Mouse (Mus musculus): ENCODE data around the gene Lrrfip1. TPM values are rescaled to one million over a fixed set of nuclear protein-coding genes. Genes with fewer than 3 reads are reported as not detected.
A peak's percentile ranks its signal among the peaks of the same experiment; 100 is the strongest.

Gene Lrrfip1
- polyA plus RNA-seq, 1 experiment from 2014 or later, result 43.3 TPM

DNA sequence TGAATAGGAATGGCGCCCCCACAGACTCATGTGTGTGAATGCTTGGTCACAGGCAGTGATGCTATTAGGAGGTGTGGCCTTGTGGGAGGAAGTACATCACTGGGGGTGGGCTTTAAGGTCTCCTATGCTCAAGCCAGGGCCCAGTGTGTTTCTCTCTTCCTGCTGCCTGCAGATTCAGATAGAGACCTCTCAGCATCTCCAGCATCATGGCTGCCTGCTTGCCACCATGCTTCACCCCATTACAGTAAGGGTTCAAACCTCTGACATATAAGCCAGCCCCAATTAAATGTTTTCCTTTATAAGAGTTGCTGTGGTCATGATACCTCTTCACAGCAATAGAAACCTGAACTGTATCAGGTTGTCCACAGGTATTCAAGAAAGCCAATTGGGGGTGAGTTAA is 2.6 kb upstream of the Lrrfip1 start:
- H3K9ac ChIP-seq (ENCODE audit: low read depth, low read length), result no peak overlapping the region
- H3K4me3 ChIP-seq (ENCODE audit: low read length), result no peak overlapping the region
- ATAC-seq, result no peak
- 0 out of 2 replicates have a peak, but pooled peaks cover 2% of the 10 kb centered on the region for H3K27me3 ChIP-seq (replicated peaks; ENCODE audit: control insufficient read depth, insufficient read depth, low read length)
- H3K4me2 ChIP-seq (ENCODE audit: low read length), result no peak overlapping the region
- H3K9me3 ChIP-seq (ENCODE audit: control insufficient read depth, low read length), result no peaks in the 10 kb centered on the region
- peaks cover 13% of the 10 kb centered on the region for H3K4me1 ChIP-seq (ENCODE audit: control insufficient read depth, insufficient read depth, low read depth, low read length)
- WGBS, result 93% methylated on average over 1 of the region's 1 CpGs
- H3K36me3 ChIP-seq (ENCODE audit: control insufficient read depth, insufficient read depth, low read length), result no peaks in the 10 kb centered on the region
- H3K27ac ChIP-seq (ENCODE audit: low read depth, low read length), result no peak overlapping the region

DNA sequence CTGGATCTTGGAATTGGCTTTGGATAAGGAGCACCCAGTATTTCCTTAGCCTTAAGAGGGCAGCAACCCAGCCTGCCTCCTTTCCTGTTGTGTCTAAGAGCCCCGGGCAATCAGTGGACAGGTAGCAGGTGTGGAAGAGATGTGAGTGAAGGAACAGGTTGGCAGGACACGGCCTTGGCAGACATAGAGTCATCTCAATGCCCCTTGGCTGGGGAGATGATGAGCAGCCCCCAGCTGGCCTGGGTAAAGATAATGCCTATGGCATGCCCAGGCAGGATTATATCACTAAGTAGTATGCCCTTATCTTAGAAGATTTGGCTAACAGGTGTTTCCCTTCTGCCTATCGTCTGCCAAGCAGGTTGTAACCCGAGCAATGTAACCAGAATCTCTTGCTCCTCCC is 1.4 kb upstream of the Lrrfip1 start:
- ATAC-seq, result no peak
- Histone ChIP-seq H3K4me2 (ENCODE audit: low read length) (no peak overlapping the region), H3K9me3 (ENCODE audit: control insufficient read depth, low read length) (no peaks in the 10 kb centered on the region), H3K27ac (ENCODE audit: low read depth, low read length) (no peak overlapping the region), H3K27me3 (replicated peaks; ENCODE audit: control insufficient read depth, insufficient read depth, low read length) (0 out of 2 replicates have a peak, but pooled peaks cover 2% of the 10 kb centered on the region), H3K4me3 (ENCODE audit: low read length) (no peak overlapping the region), H3K4me1 (ENCODE audit: control insufficient read depth, insufficient read depth, low read depth, low read length) (peaks cover 13% of the 10 kb centered on the region), H3K36me3 (ENCODE audit: control insufficient read depth, insufficient read depth, low read length) (no peaks in the 10 kb centered on the region), H3K9ac (ENCODE audit: low read depth, low read length) (no peak overlapping the region)
- WGBS, result 82% methylated on average over 4 of the region's 4 CpGs

DNA sequence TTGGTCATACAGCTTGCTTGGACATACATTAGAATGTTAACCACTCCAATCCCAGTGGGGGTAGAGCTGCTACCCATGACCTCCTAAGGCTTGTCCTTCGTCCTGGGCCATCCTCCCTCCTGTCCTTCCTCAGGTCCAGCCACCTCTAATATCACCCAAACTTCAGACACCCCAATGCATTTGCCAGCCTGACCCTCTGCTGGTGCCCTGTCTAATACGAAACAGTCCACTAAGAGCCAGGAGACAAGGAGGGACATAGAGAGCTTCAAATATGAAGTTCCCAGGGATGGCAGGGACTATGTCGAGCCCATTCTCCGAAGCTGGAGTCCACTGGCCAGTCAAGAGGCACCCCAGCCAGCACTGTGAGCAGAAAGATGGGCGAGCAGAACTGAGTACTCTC is 896 bp upstream of the Lrrfip1 start:
- ATAC-seq, result no peak
- WGBS, result 93% methylated on average over 5 of the region's 5 CpGs
- H3K4me3 ChIP-seq (ENCODE audit: low read length), result no peak overlapping the region; the same call in 1 of the 2 replicates

DNA sequence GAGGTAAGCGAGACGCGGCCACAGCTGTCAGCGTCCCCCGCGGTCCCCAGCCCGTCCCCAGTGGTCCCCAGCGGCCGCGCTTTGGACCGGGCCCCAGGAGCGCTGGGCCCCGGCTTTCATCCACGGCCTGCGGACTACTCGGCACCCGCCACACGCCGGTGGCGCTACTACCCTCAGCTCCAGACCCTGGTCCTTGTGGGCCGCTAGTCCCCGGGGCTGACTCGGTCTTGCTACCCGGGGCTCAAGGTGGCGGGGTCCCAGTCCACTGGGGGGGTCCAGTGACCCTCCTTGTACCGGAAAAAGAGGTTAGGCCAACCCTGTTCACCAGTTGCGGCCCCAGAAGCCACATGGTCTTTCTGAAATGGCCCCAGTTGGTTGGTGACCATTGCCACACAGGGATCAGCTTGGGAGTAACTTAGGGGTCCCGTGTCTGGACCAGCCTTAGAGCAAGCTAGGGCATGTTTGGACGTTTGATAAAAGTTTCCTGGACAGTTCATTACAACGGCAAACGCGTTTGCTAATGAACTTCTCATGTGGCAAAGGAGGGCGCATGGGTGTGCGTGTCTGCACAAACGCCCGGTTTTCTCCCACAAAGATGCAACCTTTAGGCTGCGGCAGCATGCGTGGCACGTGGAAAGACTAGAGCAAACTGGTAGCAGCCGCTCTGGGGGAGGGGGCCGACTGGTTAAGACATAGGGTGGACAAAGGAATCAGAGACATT is 514 bp downstream of the Lrrfip1 start:
- H3K9me3 ChIP-seq (ENCODE audit: control insufficient read depth, low read length), result no peaks in the 10 kb centered on the region
- peak overlapping the region; percentile 77 for H3K9ac ChIP-seq (ENCODE audit: low read depth, low read length)
- peak overlapping the region; percentile 48 for H3K27ac ChIP-seq (ENCODE audit: low read depth, low read length)
- no peaks in the 10 kb centered on the region for H3K36me3 ChIP-seq (ENCODE audit: control insufficient read depth, insufficient read depth, low read length)
- H3K4me1 ChIP-seq (ENCODE audit: control insufficient read depth, insufficient read depth, low read depth, low read length), result peaks cover 13% of the 10 kb centered on the region
- peak overlapping the region; percentile 96 for H3K4me2 ChIP-seq (ENCODE audit: low read length)
- peak overlapping the region; percentile 91 for H3K4me3 ChIP-seq (ENCODE audit: low read length)
- peak; percentile 79 for ATAC-seq
- 0 out of 2 replicates have a peak, but pooled peaks cover 2% of the 10 kb centered on the region for H3K27me3 ChIP-seq (replicated peaks; ENCODE audit: control insufficient read depth, insufficient read depth, low read length)
- 1% methylated on average over 40 of the region's 41 CpGs for WGBS

More for the DNA sequence above, 896 bp upstream of the Lrrfip1 start:
- H3K27ac ChIP-seq (ENCODE audit: low read depth, low read length), result no peak overlapping the region
- peaks cover 13% of the 10 kb centered on the region for H3K4me1 ChIP-seq (ENCODE audit: control insufficient read depth, insufficient read depth, low read depth, low read length)
- H3K9ac ChIP-seq (ENCODE audit: low read depth, low read length), result peak overlapping the region; percentile 77
- H3K36me3 ChIP-seq (ENCODE audit: control insufficient read depth, insufficient read depth, low read length), result no peaks in the 10 kb centered on the region
- no peak overlapping the region; the same call in 1 of the 2 replicates for H3K4me2 ChIP-seq (ENCODE audit: low read length)
- H3K9me3 ChIP-seq (ENCODE audit: control insufficient read depth, low read length), result no peaks in the 10 kb centered on the region
- 0 out of 2 replicates have a peak, but pooled peaks cover 2% of the 10 kb centered on the region for H3K27me3 ChIP-seq (replicated peaks; ENCODE audit: control insufficient read depth, insufficient read depth, low read length)

DNA sequence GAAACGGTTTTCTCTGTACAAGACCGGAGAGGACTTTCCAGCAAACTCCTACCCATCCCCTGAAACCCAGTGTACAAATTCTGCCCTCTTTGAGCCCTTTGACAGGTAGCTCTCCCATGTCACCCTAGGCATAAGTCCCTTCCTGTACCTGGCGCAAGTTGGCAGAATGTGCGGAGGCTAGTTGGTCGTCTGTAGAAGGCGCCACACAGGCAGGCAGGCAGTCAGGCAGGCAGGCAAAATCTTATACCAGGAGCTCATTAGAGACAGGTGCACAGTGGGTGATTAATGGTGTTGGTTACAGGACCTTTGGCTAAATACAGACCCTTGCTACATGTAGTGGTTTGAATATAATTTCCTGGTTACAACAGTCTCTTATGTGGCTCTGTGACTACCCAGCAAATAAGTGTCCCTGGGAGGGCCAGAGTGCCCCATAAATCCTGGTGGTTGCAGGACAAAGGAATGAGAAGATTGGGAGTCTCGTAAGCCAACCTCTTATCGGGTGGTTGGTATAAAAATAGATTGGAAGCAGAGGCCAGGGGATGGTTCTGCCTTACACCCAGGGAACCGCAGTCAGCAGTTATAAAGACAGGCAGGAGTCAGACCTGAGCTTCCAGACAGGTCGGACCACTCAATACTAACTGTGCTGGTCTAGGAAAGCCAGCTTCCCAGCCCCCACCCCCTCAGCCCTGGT is 1.5 kb downstream of the Lrrfip1 start:
- Histone ChIP-seq H3K4me2 (ENCODE audit: low read length) (peak overlapping the region; percentile 96), H3K27ac (ENCODE audit: low read depth, low read length) (no peak overlapping the region), H3K4me1 (ENCODE audit: control insufficient read depth, insufficient read depth, low read depth, low read length) (peaks cover 13% of the 10 kb centered on the region), H3K36me3 (ENCODE audit: control insufficient read depth, insufficient read depth, low read length) (no peaks in the 10 kb centered on the region), H3K4me3 (ENCODE audit: low read length) (peak overlapping the region; percentile 91), H3K9me3 (ENCODE audit: control insufficient read depth, low read length) (no peaks in the 10 kb centered on the region), H3K27me3 (replicated peaks; ENCODE audit: control insufficient read depth, insufficient read depth, low read length) (0 out of 2 replicates have a peak, but pooled peaks cover 2% of the 10 kb centered on the region), H3K9ac (ENCODE audit: low read depth, low read length) (peak overlapping the region; percentile 77)
- 63% methylated on average over 10 of the region's 10 CpGs for WGBS
- ATAC-seq, result no peak

DNA sequence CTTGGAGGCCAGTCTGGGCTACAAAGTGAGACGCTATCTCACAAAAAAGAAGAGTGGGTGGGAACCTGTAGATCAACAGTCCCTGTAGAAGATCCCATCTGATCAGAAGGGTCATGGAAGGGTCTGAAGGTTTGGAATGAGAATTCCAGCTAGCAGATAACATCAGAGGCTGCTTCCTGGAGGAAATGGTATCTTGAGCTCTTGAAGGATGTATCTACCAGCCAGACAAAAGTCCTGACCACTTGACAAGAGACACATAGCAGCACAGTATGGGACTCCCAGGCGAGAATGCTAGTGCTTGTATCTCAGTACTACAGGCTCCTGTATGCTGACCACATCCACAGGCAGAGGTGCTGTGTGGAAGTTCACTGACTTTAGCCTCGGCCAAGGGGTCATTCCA is 2.6 kb downstream of the Lrrfip1 start:
- H3K9me3 ChIP-seq (ENCODE audit: control insufficient read depth, low read length), result no peaks in the 10 kb centered on the region
- no peak for ATAC-seq
- H3K4me2 ChIP-seq (ENCODE audit: low read length), result no peak overlapping the region
- 84% methylated on average over 3 of the region's 3 CpGs for WGBS
- H3K9ac ChIP-seq (ENCODE audit: low read depth, low read length), result no peak overlapping the region
- no peak overlapping the region for H3K27ac ChIP-seq (ENCODE audit: low read depth, low read length)
- no peaks in the 10 kb centered on the region for H3K36me3 ChIP-seq (ENCODE audit: control insufficient read depth, insufficient read depth, low read length)
- H3K27me3 ChIP-seq (replicated peaks; ENCODE audit: control insufficient read depth, insufficient read depth, low read length), result 0 out of 2 replicates have a peak, but pooled peaks cover 2% of the 10 kb centered on the region
- no peak overlapping the region for H3K4me3 ChIP-seq (ENCODE audit: low read length)
- peaks cover 13% of the 10 kb centered on the region for H3K4me1 ChIP-seq (ENCODE audit: control insufficient read depth, insufficient read depth, low read depth, low read length)

DNA sequence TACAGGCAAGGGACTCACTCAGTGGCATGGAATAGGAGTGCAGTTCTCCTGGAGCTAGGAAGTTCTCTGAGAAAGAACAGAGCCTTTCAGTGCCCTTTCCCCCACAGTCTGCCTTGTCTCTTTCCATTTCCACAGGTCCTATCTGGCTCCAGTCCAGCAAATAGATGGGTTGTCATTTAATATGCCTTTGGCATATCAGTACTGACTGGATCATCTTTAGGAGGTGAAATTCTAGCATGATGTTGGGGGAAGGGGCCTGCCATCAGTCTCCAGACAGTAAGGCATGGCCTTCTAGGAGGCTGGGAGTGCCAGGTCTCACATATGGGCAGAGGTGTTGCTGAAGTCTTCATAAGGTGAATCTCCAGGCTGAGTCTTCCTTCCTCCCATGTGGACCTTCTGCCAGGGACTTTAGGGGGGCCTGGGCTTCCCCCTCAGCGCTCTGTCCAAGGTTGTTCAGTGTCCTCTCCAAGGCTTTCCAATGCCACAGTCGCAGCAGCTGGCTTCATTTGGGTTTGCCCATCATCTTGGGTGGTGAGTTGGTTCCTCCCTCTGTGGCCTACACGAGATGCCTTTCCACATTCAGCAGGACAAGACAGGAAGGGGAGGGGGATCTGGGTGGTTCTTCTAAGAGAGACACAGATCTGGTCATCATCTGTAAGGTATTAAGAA is 3.5 kb downstream of the Lrrfip1 start:
- Histone ChIP-seq H3K4me3 (ENCODE audit: low read length) (no peak overlapping the region), H3K9ac (ENCODE audit: low read depth, low read length) (no peak overlapping the region), H3K36me3 (ENCODE audit: control insufficient read depth, insufficient read depth, low read length) (no peaks in the 10 kb centered on the region), H3K9me3 (ENCODE audit: control insufficient read depth, low read length) (no peaks in the 10 kb centered on the region), H3K4me2 (ENCODE audit: low read length) (no peak overlapping the region), H3K4me1 (ENCODE audit: control insufficient read depth, insufficient read depth, low read depth, low read length) (peaks cover 13% of the 10 kb centered on the region), H3K27ac (ENCODE audit: low read depth, low read length) (no peak overlapping the region), H3K27me3 (replicated peaks; ENCODE audit: control insufficient read depth, insufficient read depth, low read length) (0 out of 2 replicates have a peak, but pooled peaks cover 2% of the 10 kb centered on the region)
- 84% methylated on average over 3 of the region's 3 CpGs for WGBS
- no peak for ATAC-seq

DNA sequence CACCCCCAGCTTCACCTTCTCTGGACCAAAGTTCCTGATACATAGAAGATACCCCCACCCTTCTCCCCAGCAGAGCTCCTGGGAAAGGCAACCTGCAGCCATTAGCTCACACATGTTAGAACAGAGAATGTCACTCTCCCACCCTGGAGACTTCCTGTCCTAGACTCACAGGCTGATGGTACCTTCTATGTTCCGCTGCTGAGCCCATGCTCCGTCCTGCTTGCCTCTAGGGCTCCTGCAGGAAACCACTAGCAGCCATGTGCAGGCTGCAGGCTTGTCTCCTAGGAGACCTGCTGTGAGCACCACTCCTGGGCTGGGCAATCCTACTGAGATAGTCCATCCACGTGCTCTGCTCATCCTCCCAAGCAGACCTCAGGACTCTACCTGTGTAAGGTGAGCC is 4.1 kb downstream of the Lrrfip1 start:
- no peak overlapping the region for H3K4me3 ChIP-seq (ENCODE audit: low read length)
- H3K27ac ChIP-seq (ENCODE audit: low read depth, low read length), result no peak overlapping the region
- H3K9ac ChIP-seq (ENCODE audit: low read depth, low read length), result no peak overlapping the region
- H3K4me1 ChIP-seq (ENCODE audit: control insufficient read depth, insufficient read depth, low read depth, low read length), result peaks cover 13% of the 10 kb centered on the region
- WGBS, result 89% methylated on average over 3 of the region's 3 CpGs
- 0 out of 2 replicates have a peak, but pooled peaks cover under 1% of the 10 kb centered on the region for H3K27me3 ChIP-seq (replicated peaks; ENCODE audit: control insufficient read depth, insufficient read depth, low read length)
- H3K4me2 ChIP-seq (ENCODE audit: low read length), result no peak overlapping the region
- H3K36me3 ChIP-seq (ENCODE audit: control insufficient read depth, insufficient read depth, low read length), result no peaks in the 10 kb centered on the region
- no peaks in the 10 kb centered on the region for H3K9me3 ChIP-seq (ENCODE audit: control insufficient read depth, low read length)
- ATAC-seq, result no peak
